Mouse (Mus musculus): Measurements from ENCODE around the gene Acss1.

DNA sequence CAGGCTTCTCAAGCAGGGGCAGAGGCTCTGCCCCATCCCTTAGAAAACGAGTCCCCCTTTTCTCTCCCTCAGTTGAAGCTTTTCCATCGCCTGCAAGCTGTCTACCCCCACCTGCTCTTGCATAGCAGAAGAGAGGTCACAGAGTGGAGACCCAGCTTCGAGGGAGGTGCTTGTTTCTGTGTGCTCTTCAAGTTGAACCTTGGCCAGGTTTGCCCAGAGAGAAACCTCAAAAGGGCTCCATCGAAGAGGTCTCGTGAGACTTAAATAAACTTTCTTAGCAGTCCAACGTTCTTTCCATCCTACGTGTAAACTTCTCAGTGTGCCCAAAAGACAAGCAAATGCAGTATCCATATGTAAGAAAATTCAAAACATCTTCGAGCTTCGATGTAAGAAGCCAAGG is 16.9 kb downstream of the Acss1 start:
- no peak for TF ChIP-seq CTCF (IDR thresholded peaks at IDR 0.05; ENCODE audit: low read depth, low read length)
- TF ChIP-seq POLR2A (IDR thresholded peaks at IDR 0.05; ENCODE audit: borderline replicate concordance, low read depth, low read length), result no peak

Measured in bone marrow macrophage, adult 2 months (primary cell).